Mouse (Mus musculus) neural tube, embryonic 12.5 days (tissue): Measurements from ENCODE around the gene Dmtf1. TPM values are rescaled to one million over a fixed set of nuclear protein-coding genes. Genes with fewer than 3 reads are reported as not detected.

ENCODE experiments used
- ATAC-seq: fragments of 200-750 bp; cut with Nextera tagmentation; 2 replicates; pipeline ENCODE4 v1.8.0; 2017; ENCODE audit warnings: low read depth, mild to moderate bottlenecking, moderate TSS enrichment, moderate library complexity; ENCODE audit not compliant: low FRiP score
- H3K27ac ChIP-seq: fragments of 300-500 bp; sonication (generic); 2 replicates; pipeline ENCODE4 v1.5.1; 2016
- H3K27me3 ChIP-seq: fragments of 300-500 bp; sonication (generic); replicated peaks from 2 replicates; pipeline ENCODE4 v1.6.1; 2016; ENCODE audit warnings: mild to moderate bottlenecking
- H3K36me3 ChIP-seq: fragments of 300-500 bp; sonication (generic); 2 replicates; pipeline ENCODE4 v1.6.1; 2016; ENCODE audit warnings: mild to moderate bottlenecking
- H3K4me1 ChIP-seq: fragments of 300-500 bp; sonication (generic); 2 replicates; pipeline ENCODE4 v1.6.1; 2016
- H3K4me2 ChIP-seq: fragments of 300-500 bp; sonication (generic); replicated peaks from 2 replicates; pipeline ENCODE4 v1.6.1; 2016; ENCODE audit warnings: mild to moderate bottlenecking
- H3K4me3 ChIP-seq: fragments of 300-500 bp; sonication (generic); 2 replicates; pipeline ENCODE4 v1.5.1; 2016
- H3K9ac ChIP-seq: fragments of 300-500 bp; sonication (generic); 2 replicates; pipeline ENCODE4 v1.6.1; 2016; ENCODE audit warnings: mild to moderate bottlenecking
- H3K9me3 ChIP-seq: fragments of 300-500 bp; sonication (generic); 2 replicates; pipeline ENCODE4 v1.6.1; 2016; ENCODE audit warnings: mild to moderate bottlenecking
- WGBS: fragments of 180-500 bp; shearing (Covaris S2); methylation state at CpG from one replicate; pipeline ENCODE4 v1.1.7; 2016; 5-methylcytosine and 5-hydroxymethylcytosine counted together
- polyA plus RNA-seq: library from polyadenylated mRNA; unstranded; fragments of >200 nt; fragmentation: Nextera tagmentation; extraction: Ambion mirVana; gene quantifications from 2 replicates; pipeline ENCODE4 v1.2.1, GENCODE M21; 2016

Gene Dmtf1
- polyA plus RNA-seq, 1 experiment from 2014 or later = 73.6 TPM

- no peaks in the 10 kb centered on the region for H3K36me3 ChIP-seq
- 0 out of 2 replicates have a peak, but pooled peaks cover 2% of the 10 kb centered on the region for H3K27me3 ChIP-seq
- 90% methylated on average over 8 of the region's 8 CpGs for WGBS
- no peak for ATAC-seq
- no peak overlapping the region for H3K9ac ChIP-seq
- H3K4me2 ChIP-seq = no peak overlapping the region
- H3K4me1 ChIP-seq = peaks cover 9% of the 10 kb centered on the region; the same call in 1 of the 2 replicates
- no peak overlapping the region for H3K4me3 ChIP-seq
- no peaks in the 10 kb centered on the region for H3K9me3 ChIP-seq
- H3K27ac ChIP-seq = no peak overlapping the region
Observed at GRCm38 (mm10) chr5:9103958-9104357, 57.6 kb downstream of the Dmtf1 start.

- Histone ChIP-seq H3K27ac (no peak overlapping the region), H3K27me3 (0 out of 2 replicates have a peak, but pooled peaks cover 2% of the 10 kb centered on the region), H3K9ac (no peak overlapping the region), H3K4me1 (peaks cover 9% of the 10 kb centered on the region; the same call in 1 of the 2 replicates), H3K9me3 (no peaks in the 10 kb centered on the region), H3K36me3 (no peaks in the 10 kb centered on the region), H3K4me3 (no peak overlapping the region), H3K4me2 (no peak overlapping the region)
- ATAC-seq = no peak
- 95% methylated on average over 2 of the region's 2 CpGs for WGBS
Observed at GRCm38 (mm10) chr5:9102696-9103095, 58.9 kb downstream of the Dmtf1 start.

GRCm38 (mm10) chr5:9100849-9101801 is 60.5 kb downstream of the Dmtf1 start:
- peak; percentile 78 for ATAC-seq
- H3K4me3 ChIP-seq = peak overlapping the region; percentile 86
- H3K9me3 ChIP-seq = peaks cover 5% of the 10 kb centered on the region; the same call in 1 of the 2 replicates
- H3K27me3 ChIP-seq = 0 out of 2 replicates have a peak, but pooled peaks cover 2% of the 10 kb centered on the region
- H3K27ac ChIP-seq = 0 out of 2 replicates have a peak overlapping the region, but pooled peaks have one; percentile 7
- H3K4me1 ChIP-seq = peaks cover 9% of the 10 kb centered on the region; the same call in 1 of the 2 replicates
- H3K9ac ChIP-seq = peak overlapping the region; percentile 77
- H3K4me2 ChIP-seq = peak overlapping the region; percentile 88
- WGBS = under 1% methylated on average over 63 of the region's 83 CpGs
- H3K36me3 ChIP-seq = no peaks in the 10 kb centered on the region

GRCm38 (mm10) chr5:9100207-9100848 is 61.2 kb downstream of the Dmtf1 start, which contains the start of gene Tmem243:
Tmem243 (plus strand) TSS chr5:9100668.
- H3K9me3 ChIP-seq = peaks cover 6% of the 10 kb centered on the region; the same call in 1 of the 2 replicates
- no peaks in the 10 kb centered on the region for H3K36me3 ChIP-seq
- H3K9ac ChIP-seq = peak within 1 kb of the TSS; percentile 77
- under 1% methylated on average over 59 of the region's 59 CpGs for WGBS
- peak within 1 kb of the TSS; percentile 86 for H3K4me3 ChIP-seq
- H3K4me2 ChIP-seq = peak within 1 kb of the TSS; percentile 88
- peaks cover 9% of the 10 kb centered on the region; the same call in 1 of the 2 replicates for H3K4me1 ChIP-seq
- 0 out of 2 replicates have a peak, but pooled peaks cover 2% of the 10 kb centered on the region for H3K27me3 ChIP-seq
- H3K27ac ChIP-seq = 0 out of 2 replicates have a peak within 1 kb of the TSS, but pooled peaks have one; percentile 7
- ATAC-seq = peak; percentile 99

- whole genome bisulfite sequencing = 83% methylated on average over 4 of the region's 4 CpGs
- no peak overlapping the region for H3K4me3 ChIP-seq
- H3K4me2 ChIP-seq = no peak overlapping the region
- H3K27ac ChIP-seq = no peak overlapping the region
- no peaks in the 10 kb centered on the region for H3K27me3 ChIP-seq
- H3K36me3 ChIP-seq = no peaks in the 10 kb centered on the region
- no peak overlapping the region for H3K9ac ChIP-seq
- no peaks in the 10 kb centered on the region for H3K4me1 ChIP-seq
- no peak for ATAC-seq
- peaks cover 6% of the 10 kb centered on the region; the same call in 1 of the 2 replicates for H3K9me3 ChIP-seq
Observed at GRCm38 (mm10) chr5:9093490-9093889, 68.1 kb downstream of the Dmtf1 start.

GRCm38 (mm10) chr5:9092716-9093115 is 68.9 kb downstream of the Dmtf1 start:
- Histone ChIP-seq H3K27ac (no peak overlapping the region), H3K9me3 (peaks cover 6% of the 10 kb centered on the region; the same call in 1 of the 2 replicates), H3K27me3 (no peaks in the 10 kb centered on the region), H3K4me1 (no peaks in the 10 kb centered on the region), H3K36me3 (no peaks in the 10 kb centered on the region), H3K4me3 (no peak overlapping the region), H3K9ac (no peak overlapping the region), H3K4me2 (no peak overlapping the region)
- 98% methylated on average over 1 of the region's 1 CpGs for WGBS
- ATAC-seq = no peak

GRCm38 (mm10) chr5:9090493-9091106 is 71.0 kb downstream of the Dmtf1 start:
- no peak for ATAC-seq
- no peak overlapping the region for H3K27ac ChIP-seq
- H3K9me3 ChIP-seq = no peaks in the 10 kb centered on the region
- WGBS = 84% methylated on average over 6 of the region's 6 CpGs
- no peaks in the 10 kb centered on the region for H3K27me3 ChIP-seq
- H3K36me3 ChIP-seq = no peaks in the 10 kb centered on the region
- H3K9ac ChIP-seq = no peak overlapping the region
- no peaks in the 10 kb centered on the region for H3K4me1 ChIP-seq
- H3K4me3 ChIP-seq = no peak overlapping the region
- no peak overlapping the region for H3K4me2 ChIP-seq

GRCm38 (mm10) chr5:9086924-9087719 is 74.5 kb downstream of the Dmtf1 start:
- Histone ChIP-seq H3K4me1 (no peaks in the 10 kb centered on the region), H3K27me3 (no peaks in the 10 kb centered on the region), H3K9ac (no peak overlapping the region), H3K4me2 (no peak overlapping the region), H3K9me3 (no peaks in the 10 kb centered on the region), H3K4me3 (no peak overlapping the region), H3K36me3 (no peaks in the 10 kb centered on the region), H3K27ac (no peak overlapping the region)
- 76% methylated on average over 3 of the region's 3 CpGs for WGBS
- ATAC-seq = no peak

- Histone ChIP-seq H3K4me2 (no peak overlapping the region), H3K27me3 (no peaks in the 10 kb centered on the region), H3K9me3 (no peaks in the 10 kb centered on the region), H3K9ac (no peak overlapping the region), H3K4me3 (no peak overlapping the region), H3K4me1 (no peaks in the 10 kb centered on the region), H3K27ac (no peak overlapping the region), H3K36me3 (no peaks in the 10 kb centered on the region)
- no peak for ATAC-seq
Observed at GRCm38 (mm10) chr5:9079773-9080501, 81.6 kb downstream of the Dmtf1 start.

GRCm38 (mm10) chr5:9073177-9073854 is 88.3 kb downstream of the Dmtf1 start:
- no peaks in the 10 kb centered on the region for H3K4me1 ChIP-seq
- WGBS = 48% methylated on average over 5 of the region's 5 CpGs
- ATAC-seq = peak; percentile 63
- H3K4me3 ChIP-seq = no peak overlapping the region
- H3K9me3 ChIP-seq = no peaks in the 10 kb centered on the region
- no peak overlapping the region for H3K4me2 ChIP-seq
- H3K27me3 ChIP-seq = no peaks in the 10 kb centered on the region
- H3K9ac ChIP-seq = no peak overlapping the region
- H3K36me3 ChIP-seq = no peaks in the 10 kb centered on the region
- H3K27ac ChIP-seq = no peak overlapping the region
